Mouse (Mus musculus) thymus, adult 2 months (tissue): ENCODE measurements around the gene Slc28a1.

Experiments used
- CTCF ChIP-seq: fragments of 200-500 bp; IDR thresholded peaks from 2 replicates; pipeline ENCODE4 v1.5.1; 2012; ENCODE audit warnings: mild to moderate bottlenecking, control low read depth, low read length, moderate library complexity, borderline replicate concordance; ENCODE audit not compliant: control insufficient read depth, poor library complexity, insufficient read depth; ENCODE audit errors: extremely low read depth
- POLR2A ChIP-seq: fragments of 200-500 bp; IDR thresholded peaks from 2 replicates; pipeline ENCODE4 v1.6.1; 2012; ENCODE audit warnings: mild to moderate bottlenecking, low read length, control low read depth, moderate library complexity; ENCODE audit not compliant: control insufficient read depth, poor library complexity, insufficient read depth; ENCODE audit errors: extremely low read depth

DNA sequence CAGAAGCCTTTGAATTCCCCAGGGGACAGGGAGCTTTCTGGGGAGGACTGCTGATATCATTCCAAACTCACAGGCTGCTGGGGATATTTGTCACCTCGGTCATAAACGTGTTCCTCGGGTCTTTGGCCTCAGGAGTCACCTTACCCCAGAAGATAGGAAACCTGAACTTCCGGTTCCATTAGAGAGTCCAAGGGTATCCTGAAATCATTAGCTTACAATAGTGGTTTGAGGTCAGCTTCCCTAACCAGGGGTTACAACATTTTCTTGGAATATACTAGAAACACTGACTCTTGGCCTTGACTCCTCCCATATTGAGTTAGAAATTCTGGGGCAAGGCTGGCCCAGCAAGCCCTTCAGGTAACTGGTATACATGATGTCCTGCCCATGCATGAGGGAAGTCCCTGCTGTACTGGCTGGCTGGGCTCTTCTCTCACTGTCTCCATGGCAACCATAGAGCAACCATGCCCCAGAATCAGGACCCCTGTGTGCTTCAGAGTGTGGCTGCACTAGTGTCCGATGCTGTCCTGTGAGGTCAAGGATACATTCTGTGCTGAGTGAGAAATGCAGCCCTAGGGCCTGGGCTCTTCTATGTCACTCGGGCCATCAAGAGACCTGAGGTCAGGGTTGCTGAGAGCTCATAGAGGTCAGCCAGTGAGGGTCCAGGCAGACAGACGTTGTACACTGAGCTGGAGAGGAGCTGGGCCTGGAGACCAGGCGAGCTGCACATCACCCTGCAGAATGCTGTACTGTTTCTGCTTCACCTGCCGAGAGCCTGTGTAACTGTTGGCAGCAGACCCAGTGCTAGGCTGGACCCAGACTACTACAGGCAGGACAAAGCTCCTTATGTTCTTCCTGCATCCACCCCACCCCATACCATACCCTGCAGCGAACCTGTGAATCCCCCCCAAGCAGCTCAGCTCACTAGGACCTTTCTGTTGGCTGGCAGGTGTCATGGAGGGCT, 10.9 kb downstream of the Slc28a1 start:
- TF ChIP-seq CTCF (no peak), POLR2A (no peak)
